Mouse (Mus musculus): ENCODE data around the gene Zfp990. TPM values are rescaled to one million over a fixed set of nuclear protein-coding genes. Genes with fewer than 3 reads are reported as not detected.
"Not testable (repeated sequence)": the region's sequence is repeated elsewhere in the genome, so short reads cannot be mapped to it uniquely, and the experiment has no call there.

The Zfp990 gene
- 0.18 and 0.19 TPM in 2 replicates for polyA plus RNA-seq (2016; fragmentation: Nextera tagmentation; extraction: Ambion mirVana)

GRCm38 (mm10) chr4:145510459-145510858 lies at the start of gene Zfp990:
Zfp990 (plus strand) TSS chr4:145510759.
- H3K27ac ChIP-seq; H3K36me3 ChIP-seq; ATAC-seq (ENCODE audit: insufficient number of reproducible peaks, insufficient read depth, low FRiP score, low TSS enrichment, low read depth); H3K4me1 ChIP-seq (replicated peaks); H3K4me3 ChIP-seq (replicated peaks); H3K27me3 ChIP-seq; H3K9ac ChIP-seq (replicated peaks); H3K4me2 ChIP-seq; H3K9me3 ChIP-seq: not testable (repeated sequence)
- 87% methylated on average over 4 of the region's 4 CpGs for WGBS

- not testable (repeated sequence) for H3K27ac ChIP-seq; H3K27me3 ChIP-seq; H3K4me1 ChIP-seq (replicated peaks); H3K9me3 ChIP-seq; H3K36me3 ChIP-seq
- Histone ChIP-seq H3K4me2 (peak overlapping the region; percentile 56), H3K4me3 (replicated peaks) (peak overlapping the region; percentile 43), H3K9ac (replicated peaks) (peak overlapping the region; percentile 47; the same call in 1 of the 2 replicates)
- peak; percentile 31; the same call in 1 of the 2 replicates for ATAC-seq (ENCODE audit: insufficient number of reproducible peaks, insufficient read depth, low FRiP score, low TSS enrichment, low read depth)
- WGBS = 20% methylated on average over 67 of the region's 68 CpGs
These were observed 46.9 kb upstream of the Zfp990 start for GRCm38 (mm10) chr4:145463553-145464253.

- WGBS = 84% methylated on average over 3 of the region's 3 CpGs
- H3K9me3 ChIP-seq = peaks cover 14% of the 10 kb centered on the region; the same call in 1 of the 2 replicates
- H3K27me3 ChIP-seq = no peaks in the 10 kb centered on the region
- H3K27ac ChIP-seq = no peak overlapping the region
- no peak overlapping the region for H3K4me3 ChIP-seq (replicated peaks)
- no peak overlapping the region for H3K9ac ChIP-seq (replicated peaks)
- H3K36me3 ChIP-seq = no peaks in the 10 kb centered on the region
- no peaks in the 10 kb centered on the region for H3K4me1 ChIP-seq (replicated peaks)
- no peak for ATAC-seq (ENCODE audit: insufficient number of reproducible peaks, insufficient read depth, low FRiP score, low TSS enrichment, low read depth)
- no peak overlapping the region for H3K4me2 ChIP-seq
These were observed 32.4 kb upstream of the Zfp990 start for GRCm38 (mm10) chr4:145478128-145478527.

GRCm38 (mm10) chr4:145480699-145481098 lies 29.9 kb upstream of the Zfp990 start:
- not testable (repeated sequence) for H3K27me3 ChIP-seq; ATAC-seq (ENCODE audit: insufficient number of reproducible peaks, insufficient read depth, low FRiP score, low TSS enrichment, low read depth); H3K4me1 ChIP-seq (replicated peaks); H3K9ac ChIP-seq (replicated peaks); H3K4me3 ChIP-seq (replicated peaks); H3K4me2 ChIP-seq; H3K36me3 ChIP-seq; H3K27ac ChIP-seq
- 90% methylated on average over 8 of the region's 8 CpGs for WGBS
- H3K9me3 ChIP-seq = peaks cover 14% of the 10 kb centered on the region; the same call in 1 of the 2 replicates

GRCm38 (mm10) chr4:145489396-145489795 lies 21.2 kb upstream of the Zfp990 start:
- Histone ChIP-seq H3K27ac (no peak overlapping the region), H3K9ac (replicated peaks) (no peak overlapping the region), H3K27me3 (no peaks in the 10 kb centered on the region), H3K4me3 (replicated peaks) (no peak overlapping the region), H3K4me1 (replicated peaks) (no peaks in the 10 kb centered on the region), H3K9me3 (0 out of 2 replicates have a peak, but pooled peaks cover 4% of the 10 kb centered on the region), H3K36me3 (no peaks in the 10 kb centered on the region), H3K4me2 (no peak overlapping the region)
- ATAC-seq (ENCODE audit: insufficient number of reproducible peaks, insufficient read depth, low FRiP score, low TSS enrichment, low read depth) = no peak

- Histone ChIP-seq H3K9me3 (0 out of 2 replicates have a peak, but pooled peaks cover 4% of the 10 kb centered on the region), H3K9ac (replicated peaks) (no peak overlapping the region), H3K4me1 (replicated peaks) (no peaks in the 10 kb centered on the region), H3K27ac (no peak overlapping the region), H3K4me2 (no peak overlapping the region), H3K27me3 (no peaks in the 10 kb centered on the region), H3K36me3 (no peaks in the 10 kb centered on the region), H3K4me3 (replicated peaks) (no peak overlapping the region)
- 80% methylated on average over 11 of the region's 11 CpGs for WGBS
- no peak for ATAC-seq (ENCODE audit: insufficient number of reproducible peaks, insufficient read depth, low FRiP score, low TSS enrichment, low read depth)
These were observed 18.4 kb upstream of the Zfp990 start for GRCm38 (mm10) chr4:145492132-145492531.

- not testable (repeated sequence) for H3K4me3 ChIP-seq (replicated peaks); H3K9me3 ChIP-seq; H3K36me3 ChIP-seq; H3K9ac ChIP-seq (replicated peaks); ATAC-seq (ENCODE audit: insufficient number of reproducible peaks, insufficient read depth, low FRiP score, low TSS enrichment, low read depth); H3K27me3 ChIP-seq; H3K4me2 ChIP-seq; H3K4me1 ChIP-seq (replicated peaks); H3K27ac ChIP-seq
- WGBS = 73% methylated on average over 2 of the region's 2 CpGs
These were observed 17.2 kb upstream of the Zfp990 start for GRCm38 (mm10) chr4:145493316-145493715.

GRCm38 (mm10) chr4:145514637-145515036 lies 4.1 kb downstream of the Zfp990 start:
- H3K27ac ChIP-seq; H3K4me1 ChIP-seq (replicated peaks); H3K4me3 ChIP-seq (replicated peaks); H3K36me3 ChIP-seq; ATAC-seq (ENCODE audit: insufficient number of reproducible peaks, insufficient read depth, low FRiP score, low TSS enrichment, low read depth); H3K9me3 ChIP-seq; H3K4me2 ChIP-seq; H3K9ac ChIP-seq (replicated peaks); H3K27me3 ChIP-seq: not testable (repeated sequence)
- whole genome bisulfite sequencing = 44% methylated on average over 2 of the region's 2 CpGs

- not testable (repeated sequence) for H3K9me3 ChIP-seq; H3K4me2 ChIP-seq; H3K4me1 ChIP-seq (replicated peaks); H3K27ac ChIP-seq; H3K9ac ChIP-seq (replicated peaks); H3K36me3 ChIP-seq; H3K27me3 ChIP-seq; ATAC-seq (ENCODE audit: insufficient number of reproducible peaks, insufficient read depth, low FRiP score, low TSS enrichment, low read depth); H3K4me3 ChIP-seq (replicated peaks)
- 81% methylated on average over 4 of the region's 4 CpGs for WGBS
These were observed 5.4 kb downstream of the Zfp990 start for GRCm38 (mm10) chr4:145515776-145516565.

- H3K36me3 ChIP-seq; H3K4me1 ChIP-seq (replicated peaks); ATAC-seq (ENCODE audit: insufficient number of reproducible peaks, insufficient read depth, low FRiP score, low TSS enrichment, low read depth); H3K9ac ChIP-seq (replicated peaks); H3K9me3 ChIP-seq; H3K27ac ChIP-seq; H3K4me2 ChIP-seq; H3K4me3 ChIP-seq (replicated peaks); H3K27me3 ChIP-seq: not testable (repeated sequence)
- 85% methylated on average over 1 of the region's 1 CpGs for WGBS
These were observed 6.8 kb downstream of the Zfp990 start for GRCm38 (mm10) chr4:145517391-145517790.

- H3K9ac ChIP-seq (replicated peaks); H3K36me3 ChIP-seq; H3K4me1 ChIP-seq (replicated peaks); H3K27ac ChIP-seq; ATAC-seq (ENCODE audit: insufficient number of reproducible peaks, insufficient read depth, low FRiP score, low TSS enrichment, low read depth); H3K4me2 ChIP-seq; H3K27me3 ChIP-seq; H3K4me3 ChIP-seq (replicated peaks): not testable (repeated sequence)
- peaks cover 48% of the 10 kb centered on the region for H3K9me3 ChIP-seq
- 81% methylated on average over 5 of the region's 5 CpGs for WGBS
These were observed 33.3 kb downstream of the Zfp990 start for GRCm38 (mm10) chr4:145543861-145544260.
